Mouse (Mus musculus): ENCODE data around the gene Prss12. TPM values are rescaled to one million over a fixed set of nuclear protein-coding genes. Genes with fewer than 3 reads are reported as not detected.
A peak's percentile ranks its signal among the peaks of the same experiment; 100 is the strongest.
"Not testable (repeated sequence)": the region's sequence is repeated elsewhere in the genome, so short reads cannot be mapped to it uniquely, and the experiment has no call there.

Gene Prss12
- total RNA-seq, 2 experiments from 2014 or later: 0.54 to 0.58 TPM

DNA sequence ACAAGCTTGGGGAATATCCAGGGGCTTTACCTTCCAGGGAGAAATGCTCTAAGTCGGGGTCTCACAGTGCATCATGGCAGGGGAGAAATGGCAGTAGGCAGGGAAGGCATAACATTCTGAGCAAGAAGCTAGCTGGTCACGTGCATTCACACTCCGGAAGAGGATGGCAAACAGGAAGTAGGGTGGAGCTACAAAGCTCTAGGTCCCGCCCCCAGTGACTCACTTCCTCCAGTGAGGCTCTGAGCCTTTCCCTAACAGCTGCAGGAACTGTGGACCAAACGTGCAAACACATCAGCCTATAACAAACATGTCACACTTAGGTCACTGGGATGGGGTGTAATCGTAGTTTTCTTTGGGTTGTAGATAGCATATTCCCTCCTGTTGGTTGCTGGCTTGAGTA is 15.6 kb downstream of the Prss12 start:
- DNase-seq: no peak
- intact Hi-C loops (cut with DNase I): no loop called here

DNA sequence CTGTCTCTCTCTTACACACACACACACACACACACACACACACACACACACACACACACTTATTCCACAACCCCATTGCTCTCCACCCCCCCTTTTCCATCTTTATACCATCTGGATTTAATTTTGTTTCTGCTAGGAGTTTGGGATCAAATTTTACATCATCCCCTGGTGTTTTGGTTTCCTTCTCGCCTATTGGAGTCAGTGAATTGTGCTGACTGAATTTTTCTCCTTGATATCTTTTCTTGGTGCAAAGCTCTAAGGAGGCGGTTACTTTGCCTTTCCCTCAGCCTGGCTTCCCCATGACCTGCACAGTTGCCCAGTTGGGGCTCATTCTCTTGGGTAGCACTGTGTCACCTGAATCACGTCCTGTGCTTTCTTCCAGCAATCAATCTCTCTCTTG is 30.1 kb downstream of the Prss12 start:
- no peak for DNase-seq
- intact Hi-C loops (cut with DNase I): no loop called here

DNA sequence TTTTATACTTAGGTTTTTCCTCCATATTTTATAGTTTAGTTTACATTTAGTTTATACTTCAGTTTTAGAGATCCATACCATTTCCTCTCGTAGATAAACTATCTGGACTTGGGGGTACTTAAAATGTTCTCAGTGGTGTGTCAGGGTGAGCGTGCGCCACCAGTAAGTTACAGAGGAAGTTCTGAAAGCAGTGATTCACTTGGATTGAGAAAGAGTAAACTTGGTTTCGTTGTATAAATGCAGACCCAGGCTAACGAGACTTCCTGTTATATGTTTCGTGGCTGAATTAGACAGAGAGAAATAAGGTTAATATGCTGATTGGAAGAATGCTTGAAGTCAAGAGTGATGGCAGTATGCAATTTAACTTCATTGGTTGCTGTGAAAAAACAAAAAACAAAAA is 34.6 kb downstream of the Prss12 start:
- intact Hi-C loops (cut with DNase I): no loop called here
- DNase-seq: no peak

DNA sequence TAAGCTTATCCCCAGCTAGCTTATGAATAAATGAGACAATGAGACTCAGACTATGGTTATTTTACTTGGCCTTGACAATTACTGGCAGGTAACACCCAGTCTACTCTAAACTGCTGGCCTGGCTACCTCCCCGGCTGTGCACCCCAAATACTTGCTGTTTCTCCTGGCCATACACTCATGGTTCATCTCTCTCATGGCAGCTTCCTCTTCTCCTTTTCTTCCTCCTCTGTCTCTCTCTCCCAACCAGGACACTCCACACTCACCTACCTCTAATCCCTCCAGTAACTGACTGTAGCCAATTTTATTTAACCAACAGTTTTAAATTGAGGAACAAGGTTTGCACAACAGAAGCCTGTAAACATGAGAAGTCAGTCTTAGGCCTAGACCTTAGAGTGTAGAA is 45.1 kb downstream of the Prss12 start:
- DNase-seq: no peak
- intact Hi-C loops (cut with DNase I): no loop called here

DNA sequence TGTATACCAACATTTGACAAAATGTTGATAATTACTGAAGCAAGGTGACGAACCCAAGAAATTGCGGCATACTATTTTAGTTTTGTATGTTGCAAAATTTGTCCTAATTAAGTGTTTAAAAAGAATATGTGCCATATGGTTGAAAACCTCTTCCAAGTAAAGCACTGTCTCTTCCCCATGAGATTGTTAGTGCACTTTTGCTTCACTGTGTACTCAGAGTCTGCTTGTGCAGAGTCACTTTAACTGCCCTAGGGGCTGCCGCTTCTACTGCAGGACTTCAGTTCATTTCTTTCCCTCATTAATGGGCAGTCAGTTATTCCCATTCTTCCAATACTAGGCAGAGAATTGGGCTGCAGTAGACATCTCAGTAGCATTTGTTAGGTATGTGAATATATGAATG is 46.5 kb downstream of the Prss12 start:
- no peak for DNase-seq
- intact Hi-C loops (cut with DNase I): no loop called here

DNA sequence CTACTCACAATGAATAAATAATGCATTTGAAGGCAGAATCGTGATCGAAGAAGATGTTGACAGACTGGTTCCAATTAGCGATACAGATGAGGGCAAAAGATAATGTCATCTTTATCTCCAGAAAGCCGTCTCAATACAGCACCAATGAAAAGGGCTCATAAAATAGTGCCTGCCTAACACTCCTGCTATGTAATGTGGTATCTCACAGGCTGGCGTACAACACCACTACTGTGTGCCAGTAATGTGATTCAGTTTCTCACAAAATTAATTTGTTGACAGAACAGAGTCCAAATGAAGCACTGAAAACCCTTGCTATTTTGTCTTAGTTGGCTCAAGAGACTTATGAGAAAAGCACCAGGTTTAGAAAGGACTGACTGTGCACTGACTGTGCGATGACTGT is 48.4 kb downstream of the Prss12 start:
- intact Hi-C loops (cut with DNase I): no loop called here
- no peak for DNase-seq

DNA sequence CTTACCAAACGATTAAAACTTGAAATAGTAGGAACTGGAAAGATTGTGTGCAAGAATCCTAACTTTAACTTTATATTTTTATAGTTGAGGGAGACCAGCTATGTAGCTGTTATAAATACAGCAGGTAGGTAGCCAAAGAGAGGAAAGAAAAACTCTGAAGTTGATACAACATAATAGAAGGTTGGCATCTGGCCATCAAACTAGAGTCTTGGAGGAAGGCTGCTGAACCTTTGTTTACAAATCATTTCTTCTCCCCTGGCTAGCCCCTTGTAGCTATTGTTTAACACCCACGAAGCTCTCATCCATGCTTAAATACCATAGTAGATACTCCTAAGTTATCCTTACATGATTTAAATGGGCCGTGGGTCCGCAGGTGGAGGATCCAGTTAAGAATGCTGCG is 52.1 kb downstream of the Prss12 start:
- intact Hi-C loops (cut with DNase I): no loop called here
- DNase-seq: no peak

DNA sequence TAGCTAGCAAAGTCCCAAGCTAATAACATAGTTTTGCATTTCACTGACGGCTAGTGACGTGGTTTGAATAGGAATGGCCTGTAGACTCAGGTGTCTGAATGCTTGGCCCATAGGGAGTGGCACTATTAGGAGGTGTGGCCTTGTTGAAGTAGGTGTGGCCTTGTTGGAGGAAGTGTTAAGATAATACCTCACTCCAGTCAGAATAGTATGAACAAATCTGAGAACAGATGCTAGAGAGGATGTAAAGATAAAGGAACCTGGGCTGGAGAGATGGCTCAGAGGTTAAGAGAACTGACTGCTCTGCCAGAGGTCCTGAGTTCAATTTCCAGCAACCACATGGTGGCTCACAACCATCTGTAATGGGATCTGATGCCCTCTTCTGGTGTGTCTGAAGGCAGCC is 55.1 kb downstream of the Prss12 start:
- intact Hi-C loops (cut with DNase I): loop anchor here (10.0 kb wide), 1 partner anchor 267 kb away; the partner anchor contains the start of gene Synpo2

DNA sequence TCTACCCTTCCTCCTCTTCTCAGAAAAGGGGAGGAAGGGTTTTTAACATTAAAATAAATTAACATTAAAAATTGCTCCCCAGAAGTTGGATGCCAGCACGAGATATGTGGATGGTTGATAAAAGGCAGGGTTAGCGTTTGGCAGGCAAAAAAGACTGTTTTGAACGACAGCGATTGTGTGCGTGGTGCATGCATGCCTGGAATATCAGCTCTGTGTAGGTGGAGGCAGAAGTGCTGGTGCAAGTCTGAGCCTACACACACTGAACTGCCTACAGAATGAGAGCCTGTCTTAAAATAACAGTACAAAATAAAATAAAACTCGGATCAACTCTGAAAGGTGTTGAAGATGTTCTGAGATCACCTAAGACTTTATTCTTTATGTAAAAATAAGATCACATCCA is 57.2 kb downstream of the Prss12 start:
- intact Hi-C loops (cut with DNase I): loop anchor here (10.0 kb wide), 1 partner anchor 269 kb away; the partner anchor contains the start of gene Synpo2
- no peak for DNase-seq

More for the DNA sequence above, 55.1 kb downstream of the Prss12 start:
- DNase-seq: not testable (repeated sequence)

DNA sequence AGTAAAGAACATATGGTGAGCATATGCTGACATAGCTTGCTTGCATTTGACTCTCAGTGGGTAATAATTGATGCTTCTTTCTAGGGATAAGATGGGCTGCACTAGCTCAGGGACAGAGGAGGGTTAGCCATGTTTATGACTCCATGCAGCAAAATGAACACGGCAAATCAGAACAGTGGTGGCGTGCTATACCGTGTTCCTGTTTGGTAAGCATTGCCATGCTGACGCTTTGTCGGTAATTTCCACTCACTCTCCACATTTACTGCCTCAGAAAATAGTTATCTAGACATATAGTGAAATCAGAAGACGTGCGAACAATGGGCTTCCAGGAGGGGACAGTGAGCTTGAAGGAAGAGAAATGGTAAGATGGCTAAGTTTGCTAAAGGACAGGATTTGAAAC is 58.1 kb downstream of the Prss12 start:
- intact Hi-C loops (cut with DNase I): loop anchor here (5.0 to 10.0 kb wide), 2 partner anchors 270 to 342 kb away; partner anchors contain the start of gene Synpo2
- no peak for DNase-seq

DNA sequence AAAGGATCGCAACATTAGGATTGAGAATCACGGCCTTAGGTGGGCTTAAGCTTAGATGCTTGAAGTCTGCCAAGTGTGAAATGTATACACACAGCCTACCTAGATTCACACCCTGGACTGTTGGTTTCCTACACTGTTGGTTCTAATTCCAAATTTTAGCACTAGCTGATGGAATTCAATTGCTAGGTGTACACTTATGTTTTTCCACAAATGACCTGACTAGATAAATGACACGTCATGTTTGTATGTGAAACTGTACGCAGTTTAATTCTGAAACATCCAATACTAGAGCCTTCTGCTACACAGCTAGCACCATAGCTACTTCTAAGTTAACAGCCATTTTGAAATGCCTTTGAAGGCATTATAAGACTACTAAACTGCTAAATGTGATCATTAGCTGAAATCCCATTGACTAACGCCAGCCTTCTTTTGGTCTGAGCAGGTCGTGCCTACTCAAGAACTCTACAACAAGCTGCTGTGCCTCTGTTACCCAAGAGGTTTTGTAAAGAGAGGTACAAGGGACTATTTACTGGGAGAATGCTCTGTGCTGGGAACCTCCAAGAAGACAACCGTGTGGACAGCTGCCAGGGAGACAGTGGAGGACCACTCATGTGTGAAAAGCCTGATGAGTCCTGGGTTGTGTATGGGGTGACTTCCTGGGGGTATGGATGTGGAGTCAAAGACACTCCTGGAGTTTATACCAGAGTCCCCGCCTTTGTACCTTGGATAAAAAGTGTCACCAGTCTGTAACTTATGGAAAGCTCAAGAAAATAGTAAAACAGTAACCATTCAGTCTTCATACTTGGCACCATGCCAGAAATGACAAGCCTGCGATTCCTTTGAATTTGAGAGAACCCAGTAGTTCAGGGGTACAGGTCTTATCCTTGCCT is 59.3 kb downstream of the Prss12 start:
- intact Hi-C loops (cut with DNase I): loop anchor here (2.0 to 10.0 kb wide), 3 partner anchors 119 to 344 kb away; partner anchors contain the start of genes Mettl14 and Synpo2
- peak in 1 of 2 experiments; percentile 17 for DNase-seq

DNA sequence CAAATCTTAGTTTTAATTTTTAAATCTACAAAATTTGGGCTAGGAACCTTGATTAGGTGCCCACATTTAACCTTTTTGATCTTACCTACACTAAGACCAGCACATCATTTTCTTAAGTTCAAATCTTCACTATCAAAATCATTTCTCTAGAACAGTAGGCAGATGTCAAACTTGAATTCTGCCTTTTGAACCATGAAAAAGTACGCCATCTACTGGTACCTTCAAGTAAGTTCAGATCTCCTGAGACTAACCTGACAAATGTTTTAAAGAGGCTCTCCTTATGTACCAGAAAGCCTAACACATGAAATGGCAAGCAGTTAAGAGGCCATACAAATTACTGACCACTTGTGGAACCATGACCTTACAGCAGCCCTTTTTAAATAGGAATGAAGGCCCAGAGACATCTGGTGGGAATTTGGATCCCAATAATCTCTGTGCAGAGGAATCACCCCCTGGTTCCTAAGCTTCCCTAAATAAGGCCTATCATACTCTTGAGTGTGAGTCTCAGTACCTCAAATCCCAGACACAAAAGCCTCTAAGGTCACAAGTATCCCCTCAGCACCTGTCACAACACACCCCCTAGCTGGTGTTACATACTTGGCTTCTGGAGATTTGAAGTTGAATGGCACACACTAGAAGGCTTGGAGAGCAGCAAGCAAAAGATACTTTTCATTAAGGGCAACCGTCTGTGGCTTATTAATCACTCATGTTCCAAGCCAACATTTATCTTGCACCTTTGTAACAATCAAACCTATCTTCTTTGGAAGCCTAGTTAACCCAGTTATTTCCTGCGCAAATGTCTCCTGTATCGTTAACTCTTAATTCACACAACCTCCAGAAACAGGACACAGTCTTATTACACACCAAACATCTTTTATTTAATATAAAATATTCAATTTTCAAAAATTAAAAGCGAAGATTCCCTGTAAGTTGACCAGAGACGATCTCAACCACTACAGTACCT is 60.3 kb downstream of the Prss12 start:
- intact Hi-C loops (cut with DNase I): loop anchor here (2.0 to 10.0 kb wide), 3 partner anchors 120 to 345 kb away; partner anchors contain the start of genes Mettl14 and Synpo2
- DNase-seq: no peak

DNA sequence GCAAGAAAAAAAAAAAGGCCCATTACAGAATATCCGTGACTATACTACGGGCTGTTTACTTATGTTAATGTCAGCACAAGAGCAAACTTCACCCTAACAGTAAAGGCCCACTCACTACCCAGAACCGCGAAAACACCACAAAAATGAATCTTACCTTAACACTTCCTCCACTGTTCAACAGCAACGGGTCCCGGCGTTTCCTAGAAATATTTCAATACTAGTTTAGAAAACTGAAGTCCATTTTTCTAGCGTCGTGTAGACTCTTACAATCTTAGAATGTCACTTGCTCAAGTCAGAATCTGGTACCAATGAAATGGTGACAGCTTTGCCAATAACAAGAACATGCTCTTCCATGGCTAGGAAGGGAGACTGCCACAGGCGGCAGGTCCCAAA is 60.9 kb downstream of the Prss12 start:
- intact Hi-C loops (cut with DNase I): loop anchor here (2.0 to 10.0 kb wide), 3 partner anchors 121 to 345 kb away; partner anchors contain the start of genes Mettl14 and Synpo2

DNA sequence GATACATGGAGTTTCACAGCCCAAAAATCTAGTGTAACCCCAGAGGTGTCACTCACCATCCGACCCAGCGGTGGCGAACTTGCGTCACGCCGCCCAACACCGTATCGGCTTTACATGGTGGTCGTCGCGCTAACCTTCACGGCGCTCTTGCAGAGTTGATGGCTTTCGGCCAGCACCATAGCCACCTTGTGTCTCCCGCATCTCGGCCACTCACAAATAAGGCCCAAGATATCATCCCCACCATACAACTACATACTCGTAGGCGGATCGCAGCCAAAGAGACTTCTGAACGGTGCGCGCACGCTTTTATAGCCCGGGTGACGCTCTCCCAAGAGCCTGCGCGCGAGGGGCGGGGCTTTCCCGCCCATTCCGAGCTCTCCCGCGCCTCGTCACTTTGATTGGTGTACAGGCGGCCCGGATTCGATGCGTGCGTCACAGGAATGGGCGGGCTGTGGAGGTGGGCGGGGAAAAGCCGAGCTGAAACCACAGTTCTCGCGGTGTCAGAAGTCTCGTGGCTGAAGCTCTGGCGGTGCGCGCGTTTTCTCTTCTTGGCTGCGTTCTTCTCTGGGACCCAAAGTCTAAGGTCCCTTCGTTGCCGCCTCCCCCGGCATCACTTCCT is 61.5 kb downstream of the Prss12 start:
- DNase-seq: peak; percentile 99
- intact Hi-C loops (cut with DNase I): loop anchor here (5.0 to 10.0 kb wide), 2 partner anchors 273 to 346 kb away; partner anchors contain the start of gene Synpo2

More for the DNA sequence above, 60.9 kb downstream of the Prss12 start:
- DNase-seq: no peak

DNA sequence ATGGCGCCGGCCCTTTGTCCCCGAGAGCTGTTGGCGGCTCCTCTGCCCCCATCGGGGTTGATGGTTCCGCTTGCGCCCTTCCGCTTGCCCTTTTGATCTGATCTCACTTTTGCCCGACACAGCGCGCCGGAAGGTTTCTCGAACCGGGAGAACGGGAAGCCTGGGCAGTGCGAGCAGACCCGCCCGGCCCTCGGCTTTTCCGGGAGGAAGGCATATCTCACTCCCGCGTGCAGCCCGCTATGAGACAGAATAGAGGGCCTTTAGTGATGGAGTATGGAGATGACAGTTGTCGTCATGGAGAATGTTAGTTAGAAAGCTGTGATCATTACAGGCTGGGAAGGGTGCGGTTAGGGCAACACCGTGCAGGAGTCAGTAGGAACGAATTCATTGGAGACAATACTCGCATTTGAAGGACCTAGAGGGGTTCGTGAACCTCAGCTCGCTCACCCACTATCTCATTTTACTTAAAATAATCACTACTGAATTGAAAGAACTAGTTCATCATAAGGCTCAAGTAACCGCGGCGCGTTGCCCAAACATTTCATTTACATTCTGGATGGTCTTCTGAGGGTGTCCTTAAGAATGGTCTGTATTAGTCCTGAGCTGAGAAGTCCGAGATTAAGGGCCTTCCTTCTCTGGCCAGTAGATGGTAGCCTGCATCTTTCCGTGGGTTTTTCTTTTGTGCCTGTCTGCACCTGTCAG is 62.1 kb downstream of the Prss12 start:
- DNase-seq: no peak
- intact Hi-C loops (cut with DNase I): loop anchor here (5.0 to 10.0 kb wide), 2 partner anchors 274 to 347 kb away; partner anchors contain the start of gene Synpo2

DNA sequence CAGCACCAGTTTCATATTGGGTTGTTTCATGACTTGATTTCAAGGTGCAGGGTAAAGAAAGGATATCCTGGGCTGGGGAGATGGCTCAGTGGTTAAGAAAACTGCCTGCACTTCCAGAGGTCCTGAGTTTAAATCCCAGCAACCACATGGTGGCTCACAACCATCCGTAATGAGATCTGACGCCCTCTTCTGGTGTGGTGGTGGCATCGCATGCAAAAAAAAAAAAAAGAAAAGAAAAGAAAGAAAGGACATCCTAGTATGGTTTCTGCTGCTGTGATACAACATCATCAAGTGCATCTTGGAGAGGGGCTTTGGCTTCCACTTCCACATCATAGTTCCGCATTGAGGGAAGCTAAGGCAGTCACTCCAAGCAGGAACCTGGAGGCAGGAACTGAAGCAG is 65.1 kb downstream of the Prss12 start:
- intact Hi-C loops (cut with DNase I): no loop called here

DNA sequence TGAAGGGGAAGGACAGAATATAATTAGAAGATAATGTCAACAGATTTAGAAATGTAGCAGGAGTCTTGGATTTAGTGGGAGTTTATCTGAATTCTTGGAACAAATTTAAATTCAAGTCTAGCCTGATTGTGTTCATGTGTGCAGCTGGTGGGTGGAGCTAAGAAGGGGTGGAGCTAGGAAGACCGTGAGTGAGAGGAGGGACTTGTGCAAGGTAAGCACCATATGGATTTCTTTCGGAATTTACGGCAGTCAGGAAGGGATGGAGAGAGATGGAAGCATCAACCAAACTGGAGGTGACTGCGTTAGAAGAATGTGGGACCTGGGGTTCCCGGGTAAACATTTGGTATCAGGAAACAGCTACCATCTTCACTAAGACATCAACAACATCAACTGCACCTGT is 68.2 kb downstream of the Prss12 start:
- intact Hi-C loops (cut with DNase I): loop anchor here (2.0 kb wide), 1 partner anchor 1074 kb away; no protein-coding TSS in a partner anchor

More for the DNA sequence above, 65.1 kb downstream of the Prss12 start:
- no peak for DNase-seq

DNA sequence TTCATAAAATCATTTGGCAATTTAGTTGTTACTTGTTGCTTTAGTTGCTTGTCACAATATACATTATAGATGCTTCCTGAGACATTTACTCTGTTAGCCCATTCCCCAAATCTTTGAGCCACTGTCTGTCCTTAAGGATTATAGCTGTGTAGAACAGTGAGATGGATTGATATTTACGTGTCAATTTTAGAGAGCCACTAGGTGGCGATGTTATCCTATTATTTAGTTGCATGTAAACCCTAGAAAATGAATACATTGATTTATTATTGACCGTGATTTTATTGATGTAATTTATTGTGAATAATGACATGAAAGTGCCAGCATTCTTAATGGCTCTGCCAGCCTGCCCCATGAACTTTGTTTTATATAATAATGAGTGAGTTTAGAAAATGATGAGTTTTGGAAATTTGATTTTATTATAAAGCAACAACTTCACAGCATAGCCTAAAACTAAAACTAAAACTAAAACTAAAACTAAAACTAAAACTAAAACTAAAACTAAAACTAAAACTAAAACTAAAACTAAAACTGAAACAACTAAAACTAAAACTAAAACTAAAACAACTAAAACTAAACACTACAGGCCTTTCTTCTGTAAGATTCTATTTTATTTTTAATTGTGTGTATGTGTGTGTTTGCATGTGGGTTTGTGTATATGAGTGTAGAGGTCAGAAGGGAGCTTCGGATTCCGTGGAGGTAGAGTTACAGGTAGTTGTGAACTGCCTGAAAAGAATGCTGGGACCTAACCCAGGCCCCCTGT is 69.1 kb downstream of the Prss12 start:
- intact Hi-C loops (cut with DNase I): loop anchor here (1.0 to 2.0 kb wide), 2 partner anchors 760 to 1073 kb away; no protein-coding TSS in a partner anchor
- peak; percentile 35 to 39 for DNase-seq

More for the DNA sequence above, 68.2 kb downstream of the Prss12 start:
- no peak for DNase-seq

All from heart, postnatal 36 days (tissue).